Mouse (Mus musculus) mature B cell (primary cell): ENCODE results near the gene Trp53bp2.

ENCODE experiments used
- in situ Hi-C: fragments of 300-500 bp; cut with MboI; formaldehyde crosslinking; loops from 2 replicates; pipeline ENCODE4 v1.14.3; 2019

Gene Trp53bp2

DNA sequence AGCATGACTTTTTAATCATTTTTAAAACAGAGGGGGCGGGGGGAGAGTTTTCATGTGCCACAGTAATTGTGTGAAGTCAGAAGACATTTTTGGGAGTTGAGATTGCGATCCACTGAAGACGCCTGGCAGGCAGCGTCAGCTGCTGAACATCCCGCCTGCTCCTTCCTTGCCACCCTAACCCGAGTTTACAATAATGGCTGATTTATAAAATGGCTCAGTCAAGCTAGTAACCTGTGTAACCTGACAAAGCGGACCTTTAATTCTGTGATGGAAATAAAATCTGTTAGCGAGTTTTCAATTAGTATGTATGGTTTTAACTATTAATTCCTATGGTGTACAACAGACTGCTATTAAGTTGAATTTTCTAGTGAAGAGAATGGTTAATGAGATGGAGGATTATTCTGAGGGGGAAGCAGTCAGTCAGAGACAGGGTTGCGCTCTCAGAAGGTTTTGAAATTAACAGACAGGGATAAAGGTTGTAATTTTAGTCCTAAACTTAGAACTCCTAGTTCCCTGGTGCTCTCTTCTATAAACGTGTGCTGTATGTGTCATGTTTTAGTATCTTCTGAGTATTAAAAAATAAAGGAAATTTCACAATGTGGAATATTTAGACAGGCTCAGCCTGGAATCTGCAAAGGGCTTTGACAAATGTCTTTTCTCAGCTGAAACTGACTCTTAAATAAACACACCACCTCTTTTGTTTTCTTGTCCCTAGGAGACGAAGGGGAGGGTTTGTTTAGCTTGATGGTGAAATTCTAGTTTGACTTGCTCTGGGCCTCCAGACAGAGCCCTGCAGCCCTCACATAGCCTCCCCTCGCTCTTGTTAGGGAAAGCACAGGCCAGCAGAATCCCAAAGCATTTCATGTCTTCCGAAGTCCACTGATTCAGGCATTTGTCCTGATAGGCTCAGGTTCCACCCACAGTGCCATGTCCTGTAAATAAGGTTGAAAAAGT is 51.6 kb downstream of the Trp53bp2 start:
- in situ Hi-C loops = no loop called here

DNA sequence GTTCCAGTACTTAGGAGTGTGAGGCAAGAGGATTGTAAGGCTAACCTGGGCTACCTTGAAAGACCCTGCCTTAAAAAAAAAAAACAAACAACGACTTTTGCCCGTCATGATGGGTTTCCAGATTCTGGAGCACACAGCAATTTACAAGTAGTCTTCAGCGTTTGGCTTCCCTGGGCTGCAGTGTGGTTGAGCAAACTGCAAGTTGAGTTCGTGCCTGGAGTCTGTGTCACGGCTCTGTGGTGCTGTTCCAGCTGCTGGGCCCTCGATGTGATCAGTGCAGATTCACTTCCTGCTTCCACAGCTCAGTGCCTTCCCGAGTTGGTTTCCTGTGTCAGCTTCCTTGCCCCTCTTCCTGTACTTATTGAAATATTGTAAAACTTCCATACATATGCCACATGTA is 52.3 kb downstream of the Trp53bp2 start:
- in situ Hi-C loops = no loop called here

DNA sequence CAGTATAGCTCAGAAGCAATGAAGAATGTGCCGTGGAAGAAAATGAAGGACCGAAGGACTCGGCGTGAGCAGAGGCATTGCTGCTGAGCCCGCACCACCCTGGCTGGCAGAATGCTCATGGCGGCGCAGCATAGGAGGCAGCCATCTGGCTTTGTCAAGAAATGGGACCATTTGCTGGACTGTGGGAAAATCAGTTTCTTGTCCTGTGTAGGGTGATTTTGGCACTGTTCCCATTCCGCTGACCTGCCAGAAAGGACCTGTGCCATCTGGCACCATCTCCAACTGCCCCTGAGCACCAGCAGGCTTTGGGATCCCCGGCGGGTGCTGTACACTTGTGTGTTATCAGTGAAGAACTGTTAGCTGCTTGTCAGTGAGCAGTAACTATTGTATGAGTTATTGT is 52.8 kb downstream of the Trp53bp2 start:
- in situ Hi-C loops = no loop called here

DNA sequence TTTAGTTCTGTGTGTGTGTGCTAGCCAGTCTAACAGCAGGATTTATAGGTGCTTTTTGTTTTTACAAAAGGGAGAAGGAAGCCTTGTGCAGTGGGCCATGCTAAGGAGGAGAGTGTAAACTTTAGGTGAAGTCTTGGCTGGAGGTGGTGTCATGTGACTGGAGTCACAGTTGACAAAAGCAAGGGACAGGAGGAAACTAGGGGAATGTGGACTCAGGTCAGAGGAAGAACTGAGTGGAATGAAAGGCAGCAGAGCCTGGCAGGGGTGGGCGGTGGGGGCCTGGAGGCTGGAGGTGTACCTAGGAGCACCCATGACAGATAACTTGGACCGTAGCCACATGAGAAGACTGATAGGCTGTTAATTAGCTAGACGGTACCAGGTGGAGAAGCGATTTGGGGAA is 56.3 kb downstream of the Trp53bp2 start:
- in situ Hi-C loops = no loop called here

DNA sequence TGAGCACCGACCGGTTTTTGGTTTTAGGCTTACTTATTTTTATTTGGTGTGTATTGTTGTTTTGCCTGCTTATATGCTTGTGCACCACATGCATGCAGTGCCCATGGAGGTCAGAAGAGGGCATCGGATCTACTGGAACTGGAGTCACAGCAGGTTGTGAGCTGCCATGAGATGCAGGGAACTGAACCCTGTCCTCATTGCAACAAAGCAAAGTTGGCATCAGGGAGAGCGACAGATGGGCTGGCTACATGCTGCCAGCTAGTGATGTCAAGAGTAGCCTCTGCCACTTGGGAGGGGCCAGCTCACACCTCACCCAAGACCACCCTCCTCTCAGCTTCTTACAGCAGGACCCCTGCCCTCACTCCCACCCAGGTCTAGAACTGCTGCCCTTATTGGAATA is 57.0 kb downstream of the Trp53bp2 start:
- in situ Hi-C loops = no loop called here

DNA sequence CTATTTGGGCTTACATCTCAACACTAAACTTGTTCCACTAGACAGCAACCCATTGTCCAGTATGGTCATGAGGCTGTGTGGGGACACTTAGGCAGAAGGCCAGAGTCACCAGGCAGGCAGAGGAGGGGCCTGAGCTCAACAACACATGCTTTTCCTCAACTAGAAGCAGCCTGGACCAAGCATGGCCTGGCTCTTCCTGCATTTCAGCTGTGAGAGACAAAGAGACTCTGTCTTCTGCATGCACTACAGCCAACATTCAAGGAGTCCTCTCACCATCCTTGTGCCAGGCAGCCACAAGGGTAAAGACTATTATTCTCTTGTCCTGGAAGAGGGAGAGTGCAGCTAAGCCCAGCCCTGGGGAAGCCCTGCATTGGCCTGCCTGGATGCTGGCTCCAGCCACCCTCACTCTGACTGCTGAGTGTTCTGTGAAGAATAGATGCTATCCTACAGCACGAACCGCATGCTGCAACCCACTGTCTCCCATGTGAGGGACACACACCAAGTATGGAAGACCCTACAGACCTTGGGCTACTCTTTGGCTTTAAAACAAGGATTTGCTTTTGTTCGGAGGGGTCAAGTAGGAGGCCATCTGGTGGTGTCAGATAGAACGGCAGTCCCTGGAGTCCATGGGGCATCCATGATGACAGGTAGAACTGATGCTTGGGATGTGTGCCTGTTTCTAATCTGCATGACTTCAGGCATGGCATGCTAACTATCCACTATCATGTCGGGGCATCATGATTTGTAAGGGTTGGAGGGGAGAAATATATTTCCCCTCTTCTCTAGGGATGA is 66.2 kb downstream of the Trp53bp2 start:
- in situ Hi-C loops = no loop called here

DNA sequence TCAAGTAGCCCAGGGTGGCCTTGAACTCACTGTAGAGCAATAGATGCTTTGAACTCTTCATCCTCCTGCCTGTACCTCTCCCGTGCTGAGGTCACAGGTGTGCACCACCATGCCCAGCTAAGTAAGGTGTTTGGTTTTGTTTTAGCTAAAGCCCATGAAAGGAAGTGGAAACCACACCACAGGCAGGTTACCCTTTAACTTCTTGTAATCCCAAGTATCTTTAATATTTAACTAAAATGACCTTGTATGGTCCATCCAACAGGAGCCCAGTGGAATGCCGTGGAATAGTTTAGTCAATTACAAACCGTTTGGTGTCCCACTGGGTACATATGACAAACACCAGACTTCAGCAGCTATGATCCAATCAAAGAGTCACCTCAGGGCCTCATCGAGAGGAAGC is 70.0 kb downstream of the Trp53bp2 start:
- in situ Hi-C loops = no loop called here

DNA sequence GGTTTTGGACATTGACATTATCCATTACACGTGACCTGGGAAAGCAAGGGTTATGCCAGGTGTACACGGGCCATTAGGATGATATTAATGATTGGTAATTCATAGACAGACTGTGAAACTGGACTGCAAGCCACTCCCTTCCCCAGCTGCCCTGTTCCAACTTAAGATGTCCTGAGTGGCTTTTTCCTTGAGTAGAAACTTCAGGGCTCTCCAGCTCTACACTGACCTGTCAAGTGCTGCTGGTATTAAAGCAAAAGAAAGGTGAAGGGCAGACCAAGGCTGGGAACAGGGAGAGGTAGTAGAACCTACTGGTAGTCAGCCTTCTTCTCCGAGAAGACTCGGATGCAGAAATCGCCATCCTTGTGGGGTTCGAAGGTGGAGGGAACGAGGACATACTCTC is 72.2 kb downstream of the Trp53bp2 start:
- in situ Hi-C loops = no loop called here

DNA sequence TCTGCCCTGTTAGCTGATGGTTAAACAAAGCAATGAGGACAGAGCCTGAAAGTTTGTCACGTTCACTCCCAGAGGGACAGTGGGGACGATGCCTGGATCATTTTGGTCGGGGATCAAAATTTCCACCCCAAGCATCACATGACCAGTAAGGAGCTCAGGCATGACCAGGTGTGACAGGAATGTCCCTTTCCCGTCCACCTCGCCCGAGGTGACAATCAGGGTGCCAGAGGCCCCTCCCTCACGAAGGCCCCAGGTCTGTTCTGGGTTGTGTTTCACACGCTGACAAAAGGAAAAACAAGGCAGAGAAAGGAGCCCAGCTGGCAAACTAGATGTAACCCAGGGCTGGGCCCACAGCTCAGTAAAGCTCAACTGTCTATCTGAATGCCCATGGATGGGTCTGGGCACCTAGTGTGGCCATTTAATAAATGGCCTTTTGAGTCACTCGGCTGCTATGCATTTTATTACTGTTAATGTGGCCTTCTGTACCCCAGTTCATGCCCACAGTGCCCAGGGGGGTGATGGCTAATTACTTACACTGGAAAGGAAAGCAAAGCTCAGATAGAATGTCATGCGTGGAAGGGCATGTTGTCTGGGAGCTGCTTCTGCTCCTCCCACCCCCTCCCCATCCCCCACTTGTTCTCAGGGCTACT is 72.8 kb downstream of the Trp53bp2 start:
- in situ Hi-C loops = no loop called here

DNA sequence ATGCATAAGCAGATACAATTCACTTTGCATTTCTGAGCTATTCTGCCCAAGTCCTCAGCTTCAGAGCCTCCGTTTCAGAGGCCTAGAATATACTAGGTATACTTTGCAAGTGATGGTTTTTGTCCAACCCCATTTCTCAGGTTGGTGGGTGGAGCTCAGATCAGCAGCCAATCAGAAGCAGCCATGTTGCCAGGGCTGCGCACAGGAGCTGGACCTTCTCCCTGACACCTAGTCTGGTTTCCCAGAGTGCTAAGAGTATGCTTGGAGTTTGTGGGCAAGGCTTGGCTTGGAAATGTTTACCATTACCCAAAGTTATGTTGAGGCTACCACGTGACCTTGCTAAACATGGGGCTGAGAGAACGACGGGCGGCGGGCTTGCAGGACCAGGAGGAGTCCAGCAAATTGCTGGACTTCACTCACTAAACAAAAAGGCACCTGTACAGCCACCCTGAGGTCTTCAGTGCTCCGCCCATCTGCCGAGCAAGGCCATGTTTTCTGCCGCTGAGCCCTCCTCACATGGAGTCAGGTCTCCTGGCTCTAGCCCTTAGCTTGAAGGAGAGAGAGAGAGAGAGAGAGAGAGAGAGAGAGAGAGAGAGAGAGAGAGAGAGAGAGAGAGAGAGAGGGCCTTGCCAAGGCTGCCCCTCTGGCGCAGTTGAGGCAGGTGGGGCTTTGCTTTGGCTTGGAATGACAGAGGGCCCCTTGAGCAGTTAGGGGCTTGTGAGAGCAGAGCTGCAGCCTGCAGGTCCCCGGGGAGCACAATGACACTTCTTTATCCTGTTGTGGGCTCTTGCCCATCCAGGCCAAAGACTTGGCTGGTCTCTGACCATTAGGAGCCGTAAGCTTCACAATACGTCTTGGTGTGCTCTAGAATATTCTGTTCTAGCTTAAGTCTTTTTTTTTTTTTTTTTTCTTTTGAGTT is 74.3 kb downstream of the Trp53bp2 start:
- in situ Hi-C loops = no loop called here

DNA sequence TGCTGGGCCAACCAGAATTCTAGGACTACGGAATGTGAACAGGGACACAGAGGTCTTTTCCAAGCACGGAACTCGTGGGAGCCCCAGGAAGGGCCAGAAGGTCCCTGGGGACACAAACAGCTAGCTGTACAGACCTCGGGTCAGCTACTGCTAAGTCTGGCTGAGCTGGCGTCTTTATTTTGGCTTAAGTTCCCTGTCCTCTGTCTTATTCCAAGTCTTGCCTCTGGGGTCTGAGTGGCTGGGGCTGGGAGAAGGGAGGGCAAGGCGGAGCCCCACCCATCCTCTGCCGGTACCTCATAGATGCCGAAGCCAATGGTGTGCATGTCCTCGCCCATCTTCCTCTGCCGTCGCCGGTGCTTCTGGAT is 74.9 kb downstream of the Trp53bp2 start:
- in situ Hi-C loops = no loop called here

DNA sequence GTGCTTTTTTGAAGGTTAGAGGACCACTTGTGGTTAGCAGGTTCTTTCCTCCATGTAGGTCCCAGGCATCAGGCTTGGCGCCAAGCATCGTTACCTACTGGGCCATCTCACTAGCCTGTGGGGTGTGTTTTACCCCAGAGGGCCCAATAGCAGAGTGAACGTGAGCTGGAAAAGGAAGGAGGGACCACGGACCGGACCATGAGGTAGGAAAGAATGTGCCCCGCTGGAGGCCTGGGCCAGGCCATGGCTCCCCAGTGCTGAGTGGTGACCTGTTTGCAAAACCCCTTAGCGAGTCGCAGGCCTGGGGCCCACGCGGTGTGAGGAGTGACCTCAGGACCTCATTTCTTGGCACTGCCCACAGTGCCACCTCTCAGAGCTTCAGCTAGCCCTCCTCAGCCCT is 79.5 kb downstream of the Trp53bp2 start:
- in situ Hi-C loops = no loop called here

DNA sequence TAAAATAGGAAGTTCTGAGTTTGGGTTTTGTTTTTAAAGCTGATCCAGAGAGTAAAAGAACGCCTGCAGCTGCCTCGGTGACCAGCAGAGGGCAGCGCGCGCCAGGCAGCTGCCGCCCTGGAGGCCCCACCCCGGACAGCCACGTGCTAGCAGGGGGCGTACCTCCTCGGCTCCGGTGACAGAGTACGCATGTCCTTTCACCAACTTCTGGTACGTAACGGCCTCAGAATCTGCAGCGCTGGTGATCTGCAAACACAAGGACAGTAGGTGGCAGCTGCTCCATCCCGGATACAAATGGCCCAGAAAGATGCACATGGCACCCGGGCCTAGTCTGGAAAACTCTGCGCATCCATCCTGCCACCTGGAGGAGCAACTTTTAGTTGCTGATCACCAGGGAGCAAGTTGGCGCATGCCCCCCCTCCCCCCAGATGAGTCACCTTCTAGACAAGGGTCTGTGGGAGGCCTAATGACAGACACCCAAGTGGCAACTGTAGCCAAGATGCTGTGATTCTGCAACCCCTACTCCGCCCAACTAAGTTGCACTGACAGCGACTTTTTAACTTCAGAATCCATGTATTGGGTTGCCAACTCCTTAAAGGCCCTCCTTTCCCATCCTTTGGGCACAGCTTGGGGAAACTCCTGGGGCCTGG is 81.0 kb downstream of the Trp53bp2 start:
- in situ Hi-C loops = no loop called here

DNA sequence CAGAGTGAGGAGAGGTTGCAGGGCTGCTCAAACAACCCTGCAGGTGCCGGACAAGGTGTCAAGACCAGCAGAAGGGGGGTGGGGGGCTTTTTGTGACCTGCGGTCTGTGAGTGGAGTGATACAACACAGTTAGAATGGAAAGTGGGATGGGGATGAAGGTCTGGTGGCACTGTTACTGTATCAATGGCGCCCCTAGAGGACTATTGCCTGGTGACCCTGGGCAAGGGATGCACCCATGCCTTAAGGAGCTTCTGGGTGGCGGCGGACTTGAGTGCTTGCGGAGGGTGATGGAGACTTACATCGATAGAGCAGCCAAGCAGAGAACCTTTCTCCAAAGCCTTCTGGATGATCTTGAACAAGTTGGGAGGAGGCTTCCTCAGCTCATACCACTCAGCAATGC is 81.6 kb downstream of the Trp53bp2 start:
- in situ Hi-C loops = no loop called here

DNA sequence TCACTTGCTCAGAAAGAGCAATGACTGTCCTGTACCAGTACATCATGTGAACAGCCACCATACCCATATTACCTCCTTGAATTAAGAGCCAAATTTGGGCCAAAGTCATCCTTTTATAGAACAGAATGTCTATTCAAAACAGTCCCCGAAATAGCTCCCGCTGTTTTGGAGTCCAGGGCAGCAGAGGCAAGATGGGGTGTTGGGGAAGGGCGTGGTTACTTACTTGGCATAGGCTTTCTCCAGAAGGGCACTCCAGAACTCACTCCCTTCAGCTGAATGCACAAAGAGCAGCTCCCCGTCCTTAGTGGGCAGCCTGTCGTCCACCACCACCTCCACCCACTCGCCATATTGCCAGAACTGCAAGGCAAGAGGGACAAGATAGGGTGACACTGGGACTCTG is 82.9 kb downstream of the Trp53bp2 start:
- in situ Hi-C loops = no loop called here

DNA sequence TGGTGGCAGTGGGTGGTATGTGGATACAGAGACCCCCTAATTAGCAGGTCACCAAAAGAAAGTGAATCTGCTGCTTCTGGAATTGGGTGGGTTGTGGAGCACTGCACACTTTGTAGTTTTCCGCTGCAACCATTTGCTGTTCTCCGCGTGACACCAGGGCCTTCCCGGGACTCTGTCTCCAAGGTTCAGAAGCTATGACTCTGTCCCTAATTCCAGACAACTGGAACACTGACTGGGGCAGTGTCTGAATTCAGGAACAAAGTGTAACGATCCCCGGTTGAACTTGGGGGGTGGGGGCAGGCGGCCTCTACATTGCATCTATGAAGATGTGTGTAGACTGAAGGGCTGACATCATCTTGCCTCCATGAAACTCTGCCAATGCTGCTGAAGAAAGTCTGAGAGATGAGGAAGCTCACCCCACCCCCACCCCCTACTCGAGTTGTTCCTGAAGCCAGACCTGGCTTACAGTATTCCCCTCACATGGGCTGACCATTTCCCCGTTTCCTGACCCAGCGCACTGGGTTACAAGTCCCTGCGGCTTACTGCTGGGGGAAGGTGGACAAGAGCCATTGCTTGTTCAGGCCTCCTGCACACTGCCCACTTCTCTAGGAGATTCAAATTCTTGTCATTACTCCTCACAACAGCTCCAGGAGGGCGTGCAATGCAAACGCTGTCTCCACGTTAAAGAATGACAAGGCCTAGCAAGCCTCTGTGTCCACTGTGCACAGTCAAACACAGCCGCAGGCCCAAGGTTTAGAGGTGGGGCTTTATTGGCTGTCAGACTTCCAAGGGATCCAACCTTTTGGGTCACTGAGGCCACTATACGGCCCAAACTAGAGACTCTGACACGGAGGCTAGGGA is 85.5 kb downstream of the Trp53bp2 start:
- in situ Hi-C loops = no loop called here

DNA sequence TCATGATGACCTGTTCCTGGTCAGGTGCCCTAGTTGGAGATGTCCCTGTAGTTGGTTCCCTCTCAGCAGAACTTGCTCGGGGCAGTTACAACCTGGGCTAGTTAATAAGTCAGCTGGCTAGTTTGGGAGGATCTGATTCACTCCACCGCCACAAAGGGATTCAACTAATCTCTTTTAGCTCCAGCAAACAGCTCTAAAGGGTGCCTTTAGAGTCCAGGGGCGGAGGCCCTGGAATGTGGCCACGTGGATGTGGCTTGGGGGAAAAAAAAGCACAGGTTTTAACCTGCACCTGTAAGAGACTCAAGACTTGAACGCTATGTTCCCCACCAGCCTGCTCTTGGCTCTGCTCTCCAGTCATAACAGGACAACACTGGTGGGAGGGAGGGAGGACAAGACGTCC is 87.7 kb downstream of the Trp53bp2 start:
- in situ Hi-C loops = no loop called here

DNA sequence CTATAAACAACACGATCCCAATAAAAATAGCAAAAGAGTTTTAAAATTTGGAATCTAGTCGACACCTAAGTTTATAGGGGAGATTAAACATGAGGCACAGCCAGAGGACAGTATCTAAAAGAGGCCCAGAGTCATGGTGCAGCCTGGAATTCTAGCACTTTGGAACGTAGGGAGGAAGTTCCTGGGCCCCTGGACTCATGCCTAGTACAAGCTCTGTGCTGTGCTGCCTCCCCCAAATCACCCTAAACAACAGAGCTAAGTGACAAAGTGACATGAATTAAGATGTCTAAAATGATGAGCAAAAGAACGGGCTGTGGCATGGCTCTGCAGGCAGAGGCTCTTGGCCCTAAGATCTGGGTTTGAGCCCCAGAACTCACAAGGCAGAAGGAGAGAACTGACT is 88.8 kb downstream of the Trp53bp2 start:
- in situ Hi-C loops = no loop called here

DNA sequence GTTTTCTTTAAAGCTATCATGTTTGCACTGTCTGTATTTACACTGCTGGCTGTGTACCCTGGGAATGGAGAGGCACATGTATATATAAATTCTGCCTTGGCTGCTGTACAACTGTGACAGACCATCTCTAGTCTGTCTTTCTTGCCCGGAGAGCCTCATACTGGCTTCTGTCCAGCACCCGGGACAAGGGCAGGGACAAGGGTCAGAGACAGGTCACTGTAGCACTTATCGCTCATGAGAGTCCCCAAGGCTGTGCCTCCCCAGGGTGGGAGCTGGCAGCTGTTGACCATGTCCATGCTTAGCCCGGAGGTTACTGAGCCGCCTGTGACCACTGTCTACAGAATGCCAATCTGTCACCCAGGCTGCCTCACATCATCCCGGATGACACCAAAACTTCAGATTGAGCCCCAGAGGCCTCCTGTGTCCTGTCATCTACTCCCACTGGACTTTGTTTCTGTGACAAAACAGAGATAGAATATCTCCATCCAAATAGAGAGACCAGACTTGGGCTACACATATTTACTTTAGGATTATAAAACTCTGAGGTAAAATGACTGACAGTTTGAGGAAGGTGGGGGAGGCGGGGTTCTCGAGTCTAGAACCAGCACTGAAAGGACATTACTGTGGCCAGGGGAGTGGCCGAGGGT is 90.6 kb downstream of the Trp53bp2 start:
- in situ Hi-C loops = no loop called here

DNA sequence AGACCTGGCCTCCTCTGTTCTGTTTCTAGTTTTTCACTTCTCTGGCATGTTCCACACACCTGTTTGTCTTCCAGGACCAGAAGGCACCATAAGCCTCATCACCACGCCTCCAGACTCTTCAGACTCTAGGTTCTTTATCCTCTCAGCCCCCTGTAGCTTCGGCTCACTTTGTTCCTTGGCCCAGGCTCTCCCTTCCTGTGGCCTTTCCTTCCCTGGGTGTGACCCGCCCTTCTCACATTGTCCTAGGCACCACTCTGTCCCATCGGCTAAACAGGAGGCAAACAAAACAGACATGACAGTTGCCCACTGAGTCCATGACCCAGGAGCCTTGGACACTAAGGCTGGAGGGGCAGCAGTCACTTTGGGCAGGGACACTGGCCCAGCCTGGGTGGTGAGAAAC is 91.3 kb downstream of the Trp53bp2 start:
- in situ Hi-C loops = no loop called here
